Mouse (Mus musculus) bone marrow, adult 2 months (tissue): ENCODE data around the gene Gpx2.

Source experiments
- CTCF ChIP-seq: fragments of 200-500 bp; IDR thresholded peaks from 2 replicates; pipeline ENCODE4 v1.5.1; 2011; ENCODE audit warnings: low read length, control low read depth; ENCODE audit not compliant: control insufficient read depth, insufficient read depth
- POLR2A ChIP-seq: fragments of 200-500 bp; IDR thresholded peaks from 2 replicates; pipeline ENCODE4 v1.6.1; 2011; ENCODE audit warnings: low read depth, mild to moderate bottlenecking, control low read depth, low read length, borderline replicate concordance; ENCODE audit not compliant: control insufficient read depth

DNA sequence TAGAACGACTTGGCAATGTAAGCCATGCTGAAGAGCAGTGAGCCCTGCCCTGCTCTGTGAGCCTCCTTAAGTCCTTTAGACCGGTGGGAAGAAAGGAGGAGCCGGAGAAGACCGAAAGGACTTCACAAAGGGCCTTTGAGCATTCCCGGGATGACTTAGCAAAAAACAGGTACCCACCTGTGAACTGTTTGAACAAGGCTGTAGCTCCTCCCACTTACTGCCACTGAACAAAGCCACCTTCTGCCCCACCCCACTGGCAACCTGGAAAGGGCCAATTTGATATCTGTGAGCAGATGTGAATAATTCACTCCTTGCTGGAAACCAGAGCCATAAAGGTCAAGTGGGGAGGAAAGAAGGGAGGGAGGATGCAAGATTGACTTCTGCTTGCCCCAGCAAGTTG is at the start of gene Gpx2:
- TF ChIP-seq CTCF (no peak), POLR2A (no peak)
